Mouse (Mus musculus) ES-E14 (cell line): ENCODE measurements around the gene Cyp2d11.

Experiments
- CHD2 ChIP-seq: IDR thresholded peaks from 2 replicates; pipeline ENCODE4 v1.6.1; 2014; ENCODE audit warnings: mild to moderate bottlenecking, low read depth, low read length, inconsistent platforms
- MAFK ChIP-seq: IDR thresholded peaks from 2 replicates; pipeline ENCODE4 v1.6.1; 2014; ENCODE audit warnings: mild to moderate bottlenecking, low read depth, low read length, inconsistent platforms; ENCODE audit not compliant: insufficient read depth
- ZC3H11A ChIP-seq: IDR thresholded peaks from 2 replicates; pipeline ENCODE4 v1.6.1; 2012; ENCODE audit warnings: low read depth, mild to moderate bottlenecking, inconsistent platforms, low read length, borderline replicate concordance
- ZNF384 ChIP-seq: IDR thresholded peaks from 2 replicates; pipeline ENCODE4 v1.6.1; 2012; ENCODE audit warnings: low read depth, low read length, inconsistent platforms

- no peak for TF ChIP-seq ZNF384
- TF ChIP-seq MAFK: no peak
- TF ChIP-seq CHD2: no peak
- TF ChIP-seq ZC3H11A: no peak
Observed at GRCm38 (mm10) chr15:82407536-82407935, 13.7 kb upstream of the Cyp2d11 start.
